12 mouse cellular contexts compared by ENCODE assay signal in the genomic region with DNA sequence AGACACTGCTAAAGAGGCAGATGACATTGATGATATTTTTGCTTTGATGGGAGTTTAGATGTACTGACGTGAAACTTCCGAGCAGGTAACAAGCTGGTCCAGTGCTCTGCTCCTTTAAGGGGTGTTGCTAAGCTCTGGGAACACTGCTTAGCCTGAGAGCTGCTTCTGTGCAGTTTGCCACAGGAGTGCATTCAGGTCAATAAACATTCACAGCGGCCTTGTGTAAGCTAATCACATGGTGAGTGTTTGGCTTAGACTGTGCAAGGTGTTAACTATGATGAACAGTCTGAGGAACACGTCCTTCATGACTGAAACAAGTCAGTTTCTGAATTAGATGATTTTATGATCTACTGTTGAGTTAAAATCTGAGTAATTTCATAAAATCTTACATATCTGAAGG.
"Had no signal": no experiment of that assay in that cellular context is flagged by ENCODE, and none has a peak within 500 bp of the region (broad histone marks: within the 10 kb centered on the region; RNA-seq: fewer than 3 reads in every experiment).

No protein-coding gene starts in this region.

- H3K4me2 ChIP-seq: hindbrain, embryonic 15.5 days; kidney, embryonic 15.5 days; limb, embryonic 12.5 days; lung, embryonic 14.5 days; midbrain, embryonic 12.5 days; neural tube, embryonic 15.5 days had no signal

- H3K4me3 ChIP-seq: hindbrain, embryonic 15.5 days; kidney, embryonic 15.5 days; limb, embryonic 12.5 days; megakaryocyte, embryonic 14.5 days; midbrain, embryonic 12.5 days; neural tube, embryonic 15.5 days had no signal

- H3K4me1 ChIP-seq: hindbrain, embryonic 15.5 days; kidney, embryonic 15.5 days; limb, embryonic 12.5 days; midbrain, embryonic 12.5 days; neural tube, embryonic 15.5 days had no signal

- DNase-seq: kidney, adult 2 months; lung, embryonic 14.5 days; right cerebral cortex, adult 18-20 months; right cerebral cortex, postnatal 25 days; thymus, postnatal 14 days had no signal

- H3K9me3 ChIP-seq: hindbrain, embryonic 15.5 days; kidney, embryonic 15.5 days; limb, embryonic 12.5 days; megakaryocyte, embryonic 14.5 days; midbrain, embryonic 12.5 days; neural tube, embryonic 15.5 days had no signal

- H3K9ac ChIP-seq: hindbrain, embryonic 15.5 days; kidney, embryonic 15.5 days; limb, embryonic 12.5 days; lung, embryonic 14.5 days; midbrain, embryonic 12.5 days; neural tube, embryonic 15.5 days had no signal

- H3K27me3 ChIP-seq: hindbrain, embryonic 15.5 days; kidney, embryonic 15.5 days; limb, embryonic 12.5 days; megakaryocyte, embryonic 14.5 days; midbrain, embryonic 12.5 days; neural tube, embryonic 15.5 days had no signal

- H3K27ac ChIP-seq: hindbrain, embryonic 15.5 days; kidney, embryonic 15.5 days; limb, embryonic 12.5 days; macrophage; midbrain, embryonic 12.5 days; neural tube, embryonic 15.5 days had no signal
